Mouse (Mus musculus) forebrain, embryonic 16.5 days (tissue): ENCODE results near the gene Rab8b. TPM values are rescaled to one million over a fixed set of nuclear protein-coding genes. Genes with fewer than 3 reads are reported as not detected.
A peak's percentile ranks its signal among the peaks of the same experiment; 100 is the strongest.

Source experiments
- ATAC-seq: fragments of 200-750 bp; cut with Nextera tagmentation; 2 replicates; pipeline ENCODE4 v1.8.0; 2017; ENCODE audit warnings: mild to moderate bottlenecking, moderate library complexity
- H3K27ac ChIP-seq: fragments of 300-500 bp; sonication (generic); 2 replicates; pipeline ENCODE4 v1.5.1; 2014; ENCODE audit warnings: low read length, control low read depth
- H3K27me3 ChIP-seq: fragments of 300-500 bp; sonication (generic); replicated peaks from 2 replicates; pipeline ENCODE4 v1.6.1; 2014; ENCODE audit warnings: low read length; ENCODE audit not compliant: control insufficient read depth, insufficient read depth
- H3K36me3 ChIP-seq: fragments of 300-500 bp; sonication (generic); 2 replicates; pipeline ENCODE4 v1.6.1; 2014; ENCODE audit not compliant: control insufficient read depth, insufficient read depth
- H3K4me1 ChIP-seq: fragments of 300-500 bp; sonication (generic); replicated peaks from 2 replicates; pipeline ENCODE4 v1.6.1; 2014; ENCODE audit warnings: low read length; ENCODE audit not compliant: control insufficient read depth, insufficient read depth
- H3K4me2 ChIP-seq: fragments of 300-500 bp; sonication (generic); 2 replicates; pipeline ENCODE4 v1.6.1; 2014; ENCODE audit warnings: mild to moderate bottlenecking, low read length, control low read depth
- H3K4me3 ChIP-seq: fragments of 300-500 bp; sonication (generic); replicated peaks from 2 replicates; pipeline ENCODE4 v1.5.1; 2014; ENCODE audit warnings: mild to moderate bottlenecking, low read length, control low read depth
- H3K9ac ChIP-seq: fragments of 300-500 bp; sonication (generic); replicated peaks from 2 replicates; pipeline ENCODE4 v1.6.1; 2014; ENCODE audit warnings: low read depth, low read length, control low read depth
- H3K9me3 ChIP-seq: fragments of 300-500 bp; sonication (generic); 2 replicates; pipeline ENCODE4 v1.6.1; 2016; ENCODE audit warnings: low read length; ENCODE audit not compliant: control insufficient read depth
- WGBS: fragments of 180-500 bp; shearing (Covaris S2); extraction: QIAGEN DNeasy Blood & Tissue Kit; methylation state at CpG from one replicate; pipeline ENCODE4 v1.1.7; 2014; 5-methylcytosine and 5-hydroxymethylcytosine counted together
- polyA plus RNA-seq: library from polyadenylated mRNA; unstranded; fragments of >200 nt; fragmentation: Nextera tagmentation; extraction: Ambion mirVana; gene quantifications from 2 replicates; pipeline ENCODE4 v1.2.1, GENCODE M21; 2015

Rab8b gene
- polyA plus RNA-seq, 1 experiment from 2014 or later: 41.2 TPM

DNA sequence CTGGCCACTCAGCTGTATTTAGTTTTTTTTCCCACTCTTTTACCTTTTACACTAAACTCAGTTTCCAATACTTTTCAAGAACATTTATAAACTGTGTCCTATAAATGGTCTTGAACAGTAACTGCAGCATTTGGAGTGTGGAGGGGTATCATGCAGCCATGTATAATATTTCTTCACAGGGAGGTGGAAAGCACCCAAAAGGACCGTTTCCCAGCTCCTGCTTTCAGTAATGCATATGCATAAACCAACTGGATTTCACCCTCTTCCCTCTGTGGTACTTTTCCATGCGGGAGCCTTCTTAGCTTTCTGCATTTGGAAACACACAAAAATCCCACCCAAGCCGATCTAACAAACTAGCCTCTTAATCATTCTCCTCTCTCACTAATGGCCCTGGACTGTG lies 54.8 kb downstream of the Rab8b start:
- Histone ChIP-seq H3K27me3 (no peaks in the 10 kb centered on the region), H3K4me1 (peaks cover 30% of the 10 kb centered on the region), H3K9me3 (no peaks in the 10 kb centered on the region), H3K9ac (no peak overlapping the region), H3K4me3 (no peak overlapping the region), H3K27ac (peak overlapping the region; percentile 31), H3K36me3 (no peaks in the 10 kb centered on the region), H3K4me2 (no peak overlapping the region)
- WGBS: 31% methylated on average over 3 of the region's 3 CpGs
- no peak for ATAC-seq

DNA sequence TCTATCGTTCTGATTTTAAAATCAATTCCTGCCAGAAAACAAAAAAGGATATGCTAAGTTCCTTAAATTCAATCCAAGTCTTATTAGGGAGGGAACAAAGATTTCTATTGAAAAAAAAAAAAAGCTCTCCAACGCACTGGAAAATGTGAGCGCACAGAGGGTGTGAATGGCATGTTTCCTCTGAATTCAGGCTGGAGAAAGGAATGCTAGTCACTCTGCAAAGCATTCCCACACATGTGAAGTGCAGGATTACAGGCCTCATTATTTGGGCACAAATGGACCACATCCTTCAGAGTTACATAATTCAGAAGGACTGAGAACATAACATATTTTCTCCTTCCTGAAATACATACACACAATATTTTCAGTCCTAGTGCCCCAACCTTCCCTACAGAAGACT lies 56.0 kb downstream of the Rab8b start:
- Histone ChIP-seq H3K27me3 (no peaks in the 10 kb centered on the region), H3K9ac (no peak overlapping the region), H3K27ac (peak overlapping the region; percentile 33; the same call in 1 of the 2 replicates), H3K4me3 (no peak overlapping the region), H3K36me3 (peaks cover 6% of the 10 kb centered on the region; the same call in 1 of the 2 replicates), H3K9me3 (no peaks in the 10 kb centered on the region), H3K4me1 (peaks cover 30% of the 10 kb centered on the region), H3K4me2 (no peak overlapping the region)
- WGBS: 8% methylated on average over 3 of the region's 3 CpGs
- peak; percentile 47; the same call in 1 of the 2 replicates for ATAC-seq

DNA sequence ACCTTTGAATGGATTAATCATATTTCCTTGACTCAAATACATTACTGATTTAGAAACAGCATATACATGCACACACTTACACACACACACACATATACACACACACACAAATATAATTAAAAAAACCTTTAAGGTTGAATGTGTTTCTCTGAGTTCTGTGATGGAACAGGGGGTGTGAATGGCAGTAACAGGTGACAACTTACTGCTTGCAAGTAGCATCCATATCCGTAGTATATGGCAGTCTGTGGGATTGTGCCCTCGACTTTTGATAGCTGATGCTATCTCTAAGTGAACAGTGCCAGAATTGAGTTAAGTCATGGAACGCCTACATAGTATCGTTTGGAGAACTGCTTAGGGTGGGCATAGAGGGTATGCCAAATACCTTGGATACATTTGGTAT lies 57.3 kb downstream of the Rab8b start:
- no peak overlapping the region for H3K27ac ChIP-seq
- no peak overlapping the region for H3K9ac ChIP-seq
- no peaks in the 10 kb centered on the region for H3K9me3 ChIP-seq
- 88% methylated on average over 4 of the region's 4 CpGs for WGBS
- no peaks in the 10 kb centered on the region for H3K27me3 ChIP-seq
- H3K4me1 ChIP-seq: peaks cover 30% of the 10 kb centered on the region
- H3K4me2 ChIP-seq: no peak overlapping the region
- peaks cover 6% of the 10 kb centered on the region; the same call in 1 of the 2 replicates for H3K36me3 ChIP-seq
- ATAC-seq: no peak
- no peak overlapping the region for H3K4me3 ChIP-seq

DNA sequence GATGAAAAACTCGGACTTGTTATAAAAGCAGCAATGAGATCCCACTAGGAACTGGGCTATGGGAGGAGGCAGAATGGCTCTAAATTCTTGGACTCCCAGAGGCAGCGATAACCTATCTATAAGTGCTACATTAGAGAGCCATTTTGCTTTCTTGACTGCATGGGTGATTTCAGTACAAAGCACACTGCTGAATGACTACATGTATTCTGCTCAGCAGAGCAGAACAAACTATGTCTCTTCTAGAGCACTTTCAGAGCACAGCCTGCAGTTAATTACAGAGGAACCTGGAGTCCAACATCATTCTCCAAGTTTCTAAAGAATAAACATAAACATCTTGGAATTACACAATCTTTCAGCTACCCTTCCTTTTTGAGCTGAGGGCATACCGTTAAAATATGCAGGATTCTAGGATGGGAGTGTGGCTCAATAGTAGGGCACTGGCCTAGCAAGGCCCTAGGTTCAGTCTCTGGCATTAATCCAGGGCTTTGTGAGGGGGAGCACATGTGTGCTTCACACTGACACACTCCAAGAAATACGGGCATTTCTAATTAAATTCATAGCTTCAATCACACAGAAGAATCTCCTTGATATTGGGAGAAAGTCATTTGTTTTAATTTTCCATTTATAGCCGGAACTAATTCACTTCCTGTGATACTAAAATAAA lies 58.3 kb downstream of the Rab8b start:
- ATAC-seq: peak; percentile 38; the same call in 1 of the 2 replicates
- no peaks in the 10 kb centered on the region for H3K9me3 ChIP-seq
- 26% methylated on average over 5 of the region's 5 CpGs for WGBS
- H3K36me3 ChIP-seq: peaks cover 6% of the 10 kb centered on the region; the same call in 1 of the 2 replicates
- peak overlapping the region; percentile 33; the same call in 1 of the 2 replicates for H3K27ac ChIP-seq
- no peaks in the 10 kb centered on the region for H3K27me3 ChIP-seq
- H3K4me3 ChIP-seq: no peak overlapping the region
- no peak overlapping the region for H3K9ac ChIP-seq
- peaks cover 30% of the 10 kb centered on the region for H3K4me1 ChIP-seq
- H3K4me2 ChIP-seq: no peak overlapping the region

DNA sequence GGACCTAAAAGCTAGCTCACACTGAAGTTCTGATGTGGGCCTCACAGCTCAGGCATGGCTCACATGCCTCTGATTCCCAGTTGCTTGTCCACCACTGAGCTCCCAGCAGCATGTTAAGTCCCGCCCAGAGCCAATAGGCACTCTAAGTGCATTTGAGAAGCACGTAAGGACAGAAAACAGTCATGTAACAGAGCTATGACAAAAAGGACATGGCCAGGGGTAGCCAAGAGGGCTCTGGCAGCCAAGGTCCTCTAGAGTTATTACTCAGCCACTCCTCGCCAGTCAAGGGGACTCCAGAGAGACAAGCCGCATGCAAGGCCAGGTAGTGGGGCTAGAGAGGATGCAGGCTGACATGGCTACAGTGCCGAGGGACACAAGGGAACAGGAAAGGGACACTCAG lies 60.0 kb downstream of the Rab8b start:
- H3K9ac ChIP-seq: no peak overlapping the region
- no peak for ATAC-seq
- H3K4me2 ChIP-seq: no peak overlapping the region
- 96% methylated on average over 5 of the region's 5 CpGs for WGBS
- no peak overlapping the region for H3K4me3 ChIP-seq
- peaks cover 6% of the 10 kb centered on the region; the same call in 1 of the 2 replicates for H3K36me3 ChIP-seq
- no peaks in the 10 kb centered on the region for H3K27me3 ChIP-seq
- H3K27ac ChIP-seq: no peak overlapping the region
- no peaks in the 10 kb centered on the region for H3K9me3 ChIP-seq
- H3K4me1 ChIP-seq: peaks cover 24% of the 10 kb centered on the region

DNA sequence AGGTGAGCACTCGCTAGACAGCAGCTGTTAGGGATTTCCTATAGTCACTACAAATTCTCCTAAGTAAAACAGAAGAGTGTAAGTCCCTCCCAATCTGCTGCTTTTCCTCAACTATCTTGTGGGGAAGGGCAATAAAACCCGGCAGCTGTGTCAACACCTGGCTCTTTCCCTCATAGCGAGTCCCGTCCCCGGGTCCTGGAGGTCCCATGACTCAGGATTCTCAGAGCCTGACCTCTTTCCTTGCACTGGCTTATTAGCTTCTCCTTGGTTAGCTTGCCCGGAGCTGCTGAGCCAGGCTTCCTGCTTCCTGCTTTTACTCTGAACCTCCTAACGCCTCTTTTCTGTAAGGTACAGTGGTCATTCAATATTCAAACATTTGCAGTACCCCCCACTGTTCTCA lies 63.6 kb downstream of the Rab8b start:
- Histone ChIP-seq H3K9me3 (no peaks in the 10 kb centered on the region), H3K4me1 (peaks cover 3% of the 10 kb centered on the region), H3K36me3 (peaks cover 6% of the 10 kb centered on the region; the same call in 1 of the 2 replicates), H3K9ac (no peak overlapping the region), H3K27me3 (no peaks in the 10 kb centered on the region), H3K27ac (no peak overlapping the region), H3K4me3 (no peak overlapping the region), H3K4me2 (no peak overlapping the region)
- ATAC-seq: no peak
- 88% methylated on average over 7 of the region's 7 CpGs for whole genome bisulfite sequencing

DNA sequence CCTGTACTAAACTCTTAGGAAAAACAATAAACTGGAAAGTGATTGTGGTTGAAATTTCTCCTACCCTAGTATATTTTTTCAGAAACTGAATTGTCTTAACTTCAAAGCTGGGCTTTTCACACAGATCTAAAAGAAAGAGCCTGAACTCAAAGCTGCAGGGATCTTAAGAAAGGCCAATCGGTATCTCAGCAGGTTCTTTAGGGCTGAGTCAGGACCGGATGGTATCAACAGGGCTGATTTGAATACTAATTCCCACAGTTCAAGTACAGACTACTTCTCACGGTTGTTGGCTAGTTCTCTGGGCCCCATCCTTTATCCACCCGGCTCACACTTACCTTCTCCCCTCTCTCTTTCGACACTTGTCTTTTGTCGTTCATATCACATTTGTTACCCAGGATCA lies 66.9 kb downstream of the Rab8b start:
- H3K4me2 ChIP-seq: no peak overlapping the region
- H3K9me3 ChIP-seq: no peaks in the 10 kb centered on the region
- no peak for ATAC-seq
- WGBS: 34% methylated on average over 6 of the region's 6 CpGs
- H3K27ac ChIP-seq: no peak overlapping the region
- H3K4me3 ChIP-seq: no peak overlapping the region
- H3K27me3 ChIP-seq: no peaks in the 10 kb centered on the region
- H3K9ac ChIP-seq: no peak overlapping the region
- no peaks in the 10 kb centered on the region for H3K4me1 ChIP-seq
- peaks cover 3% of the 10 kb centered on the region; the same call in 1 of the 2 replicates for H3K36me3 ChIP-seq

DNA sequence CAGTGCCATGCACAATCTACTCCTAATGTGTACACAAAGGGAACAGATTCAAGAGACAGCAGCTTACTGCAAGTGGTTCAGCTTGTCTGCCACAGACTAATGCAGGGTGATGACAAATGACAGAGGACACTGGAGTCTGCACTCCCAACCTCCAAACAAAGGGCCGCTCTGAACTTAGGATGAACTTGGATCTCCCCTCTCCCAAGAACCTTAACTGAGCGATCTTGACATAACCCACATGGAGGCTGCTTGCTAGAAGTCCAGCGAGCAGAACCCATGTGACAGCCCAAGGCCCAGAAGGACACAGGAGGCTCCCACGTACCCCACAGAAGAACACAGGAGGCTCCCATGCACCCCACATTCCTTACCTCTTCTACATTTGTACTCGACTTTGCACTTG lies 68.5 kb downstream of the Rab8b start:
- peaks cover 10% of the 10 kb centered on the region; the same call in 1 of the 2 replicates for H3K36me3 ChIP-seq
- H3K4me2 ChIP-seq: no peak overlapping the region
- H3K4me3 ChIP-seq: no peak overlapping the region
- no peaks in the 10 kb centered on the region for H3K4me1 ChIP-seq
- H3K9ac ChIP-seq: no peak overlapping the region
- H3K27me3 ChIP-seq: no peaks in the 10 kb centered on the region
- H3K9me3 ChIP-seq: no peaks in the 10 kb centered on the region
- H3K27ac ChIP-seq: no peak overlapping the region
- no peak for ATAC-seq
- 84% methylated on average over 5 of the region's 5 CpGs for WGBS

DNA sequence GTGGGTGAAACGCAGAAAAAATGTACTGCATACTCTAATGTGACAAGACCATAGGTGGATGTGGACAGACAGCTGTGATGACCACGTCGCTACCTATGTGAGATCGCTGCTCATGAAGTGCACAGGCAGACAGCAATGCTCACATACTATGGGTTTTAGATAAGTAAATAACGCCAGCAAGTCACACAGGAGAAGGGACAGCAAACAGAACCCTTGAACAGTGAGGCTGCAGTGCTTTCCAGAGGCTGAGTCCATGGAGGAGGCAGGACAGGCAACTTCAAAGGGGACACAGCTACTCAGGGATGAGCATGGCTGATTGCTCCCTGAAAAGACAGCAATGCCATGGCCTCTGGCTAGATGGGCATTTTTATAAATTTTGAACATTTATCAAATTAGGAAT lies 72.7 kb downstream of the Rab8b start:
- H3K9ac ChIP-seq: no peak overlapping the region
- H3K27ac ChIP-seq: no peak overlapping the region
- WGBS: 95% methylated on average over 5 of the region's 5 CpGs
- H3K4me3 ChIP-seq: no peak overlapping the region
- H3K9me3 ChIP-seq: no peaks in the 10 kb centered on the region
- ATAC-seq: no peak
- no peaks in the 10 kb centered on the region for H3K27me3 ChIP-seq
- no peaks in the 10 kb centered on the region for H3K4me1 ChIP-seq
- no peak overlapping the region for H3K4me2 ChIP-seq
- peaks cover 10% of the 10 kb centered on the region; the same call in 1 of the 2 replicates for H3K36me3 ChIP-seq
